Mouse (Mus musculus): ENCODE data around the gene Vmn1r5. TPM values are rescaled to one million over a fixed set of nuclear protein-coding genes. Genes with fewer than 3 reads are reported as not detected.

Gene Vmn1r5
- not detected for polyA plus RNA-seq (2014; fragmentation: Illumina TruSeq; extraction: RNeasy Lipid Tissue Mini Kit (QIAGEN cat#74804); ENCODE audit: low read depth, low replicate concordance)

GRCm38 (mm10) chr6:56969973-56970372 lies at the start of gene Vmn1r5:
Gene Vmn1r5, plus strand, starts transcription at chr6:56970273.

GRCm38 (mm10) chr6:56923726-56924707 lies 46.1 kb upstream of the Vmn1r5 start, which contains the start of the genes Nt5c3 and Vmn1r4:
Gene Nt5c3, minus strand, starts transcription at chr6:56923932.
Gene Vmn1r4, plus strand, starts transcription at chr6:56924015.

DNA sequence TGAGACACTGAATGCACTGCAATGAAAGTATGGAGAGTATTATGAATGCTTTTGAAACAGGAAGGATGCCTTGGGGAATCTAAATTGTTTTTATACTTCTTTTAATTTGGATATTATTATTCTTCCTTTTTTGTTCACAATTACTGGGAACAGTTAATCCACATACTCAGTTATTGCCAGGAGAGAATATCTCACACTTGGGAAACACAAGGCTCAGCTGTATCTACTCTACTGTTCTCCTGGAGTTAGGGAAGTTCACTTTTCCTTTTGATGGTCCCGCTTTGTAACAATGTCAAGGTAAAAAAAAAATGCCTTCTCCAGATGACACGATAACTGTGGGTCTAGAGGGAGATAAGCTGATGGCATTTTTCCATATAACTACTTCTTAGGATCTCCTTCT lies 26.9 kb downstream of the Vmn1r5 start, which contains the start of gene Vmn1r6:
Vmn1r6 (plus strand) TSS at position 301 of the 400 bp plus-strand sequence.

GRCm38 (mm10) chr6:57025224-57025623 lies 55.2 kb downstream of the Vmn1r5 start, which contains the start of gene Vmn1r7:
Gene Vmn1r7, minus strand, starts transcription at chr6:57025324.

GRCm38 (mm10) chr6:57031984-57032383 lies 61.9 kb downstream of the Vmn1r5 start, which contains the start of gene Vmn1r8:
Gene Vmn1r8, plus strand, starts transcription at chr6:57032284.

Other genes starting within 250 kb of the Vmn1r5 start
- gene Kbtbd2, start 172.5 kb upstream of the Vmn1r5 start, polyA plus RNA-seq (2014; fragmentation: Illumina TruSeq; extraction: RNeasy Lipid Tissue Mini Kit (QIAGEN cat#74804); ENCODE audit: low read depth, low replicate concordance) = 73.2 TPM
- 59.2 TPM for gene Fkbp9, start 138.2 kb upstream of the Vmn1r5 start, polyA plus RNA-seq (2014; fragmentation: Illumina TruSeq; extraction: RNeasy Lipid Tissue Mini Kit (QIAGEN cat#74804); ENCODE audit: low read depth, low replicate concordance)
- 432 TPM for gene Nt5c3, start 46.3 kb upstream of the Vmn1r5 start, polyA plus RNA-seq (2014; fragmentation: Illumina TruSeq; extraction: RNeasy Lipid Tissue Mini Kit (QIAGEN cat#74804); ENCODE audit: low read depth, low replicate concordance)
- 0.98 TPM for gene Vmn1r4, start 46.3 kb upstream of the Vmn1r5 start, polyA plus RNA-seq (2014; fragmentation: Illumina TruSeq; extraction: RNeasy Lipid Tissue Mini Kit (QIAGEN cat#74804); ENCODE audit: low read depth, low replicate concordance)
- gene Vmn1r6, start 27.0 kb downstream of the Vmn1r5 start, polyA plus RNA-seq (2014; fragmentation: Illumina TruSeq; extraction: RNeasy Lipid Tissue Mini Kit (QIAGEN cat#74804); ENCODE audit: low read depth, low replicate concordance) = not detected
- gene Vmn1r7, start 55.1 kb downstream of the Vmn1r5 start, polyA plus RNA-seq (2014; fragmentation: Illumina TruSeq; extraction: RNeasy Lipid Tissue Mini Kit (QIAGEN cat#74804); ENCODE audit: low read depth, low replicate concordance) = not detected
- gene Vmn1r8, start 62.0 kb downstream of the Vmn1r5 start, polyA plus RNA-seq (2014; fragmentation: Illumina TruSeq; extraction: RNeasy Lipid Tissue Mini Kit (QIAGEN cat#74804); ENCODE audit: low read depth, low replicate concordance) = not detected
- not detected for gene Vmn1r9, start 96.5 kb downstream of the Vmn1r5 start, polyA plus RNA-seq (2014; fragmentation: Illumina TruSeq; extraction: RNeasy Lipid Tissue Mini Kit (QIAGEN cat#74804); ENCODE audit: low read depth, low replicate concordance)
- not detected for gene Vmn1r10, start 139.2 kb downstream of the Vmn1r5 start, polyA plus RNA-seq (2014; fragmentation: Illumina TruSeq; extraction: RNeasy Lipid Tissue Mini Kit (QIAGEN cat#74804); ENCODE audit: low read depth, low replicate concordance)
- gene Vmn1r11, start 163.2 kb downstream of the Vmn1r5 start, polyA plus RNA-seq (2014; fragmentation: Illumina TruSeq; extraction: RNeasy Lipid Tissue Mini Kit (QIAGEN cat#74804); ENCODE audit: low read depth, low replicate concordance) = not detected
- not detected for gene Vmn1r12, start 186.6 kb downstream of the Vmn1r5 start, polyA plus RNA-seq (2014; fragmentation: Illumina TruSeq; extraction: RNeasy Lipid Tissue Mini Kit (QIAGEN cat#74804); ENCODE audit: low read depth, low replicate concordance)
- not detected for gene Vmn1r13, start 233.0 kb downstream of the Vmn1r5 start, polyA plus RNA-seq (2014; fragmentation: Illumina TruSeq; extraction: RNeasy Lipid Tissue Mini Kit (QIAGEN cat#74804); ENCODE audit: low read depth, low replicate concordance)

All from sigmoid colon, adult 10 weeks (tissue).